Mouse (Mus musculus): Measurements from ENCODE around the gene Olfr519. TPM values are rescaled to one million over a fixed set of nuclear protein-coding genes. Genes with fewer than 3 reads are reported as not detected.

Gene Olfr519
- total and polyA plus RNA-seq, 2 experiments from 2014 or later = not detected

DNA sequence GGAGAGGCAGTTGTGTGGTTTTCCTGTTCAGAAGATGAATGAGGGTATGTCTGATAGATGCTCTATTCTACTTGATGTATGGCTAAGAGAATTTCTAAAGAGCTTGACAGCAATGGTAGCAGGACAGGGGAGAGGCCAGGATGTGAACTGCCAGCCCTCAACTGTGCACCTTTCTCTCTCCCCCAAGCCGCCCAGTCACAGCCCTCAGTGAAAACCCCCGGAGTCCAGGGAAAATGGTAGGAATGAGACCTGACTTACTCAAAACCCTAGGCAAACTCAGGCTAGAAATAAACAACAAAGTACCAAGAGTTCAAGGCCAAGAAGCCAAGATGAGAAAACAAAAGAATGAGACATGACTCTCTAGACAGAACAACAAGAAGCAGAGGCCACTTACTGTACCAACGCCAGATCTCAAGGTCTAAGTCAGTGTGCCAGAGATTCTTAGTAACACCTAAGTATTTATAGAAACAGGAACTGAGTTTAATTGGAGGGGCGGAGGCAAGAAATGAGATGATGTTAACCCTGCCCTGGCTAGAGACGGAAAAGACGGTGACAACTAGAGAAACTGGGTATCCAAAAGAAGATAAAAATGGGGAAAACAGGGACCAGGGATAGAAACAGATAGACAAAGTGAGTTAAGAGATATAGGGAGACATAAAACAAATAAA lies 35.6 kb upstream of the Olfr519 start, which contains the start of gene Nlrp10:
TSS of gene Nlrp10 (minus strand) at position 453 of the 668 bp plus-strand sequence.
- ATAC-seq = no peak
- H3K4me2 ChIP-seq (ENCODE audit: low read depth) = no peak within 1 kb of the TSS
- no peaks in the 10 kb centered on the region for H3K9me3 ChIP-seq (ENCODE audit: low read length)
- H3K4me1 ChIP-seq (ENCODE audit: insufficient read depth) = no peaks in the 10 kb centered on the region
- no peak for DNase-seq
- WGBS = 79% methylated on average over 6 of the region's 6 CpGs
- H3K36me3 ChIP-seq (ENCODE audit: insufficient read depth) = no peaks in the 10 kb centered on the region
- H3K4me3 ChIP-seq (ENCODE audit: low read depth, low read length) = no peak within 1 kb of the TSS
- 0 out of 2 replicates have a peak, but pooled peaks cover 5% of the 10 kb centered on the region for H3K27me3 ChIP-seq (ENCODE audit: insufficient read depth, low read length)
- no peak within 1 kb of the TSS for H3K27ac ChIP-seq (ENCODE audit: low read depth, low read length)
- no peak within 1 kb of the TSS for H3K9ac ChIP-seq
- no peak for TF ChIP-seq CTCF (IDR thresholded peaks at IDR 0.05; ENCODE audit: low read depth)

DNA sequence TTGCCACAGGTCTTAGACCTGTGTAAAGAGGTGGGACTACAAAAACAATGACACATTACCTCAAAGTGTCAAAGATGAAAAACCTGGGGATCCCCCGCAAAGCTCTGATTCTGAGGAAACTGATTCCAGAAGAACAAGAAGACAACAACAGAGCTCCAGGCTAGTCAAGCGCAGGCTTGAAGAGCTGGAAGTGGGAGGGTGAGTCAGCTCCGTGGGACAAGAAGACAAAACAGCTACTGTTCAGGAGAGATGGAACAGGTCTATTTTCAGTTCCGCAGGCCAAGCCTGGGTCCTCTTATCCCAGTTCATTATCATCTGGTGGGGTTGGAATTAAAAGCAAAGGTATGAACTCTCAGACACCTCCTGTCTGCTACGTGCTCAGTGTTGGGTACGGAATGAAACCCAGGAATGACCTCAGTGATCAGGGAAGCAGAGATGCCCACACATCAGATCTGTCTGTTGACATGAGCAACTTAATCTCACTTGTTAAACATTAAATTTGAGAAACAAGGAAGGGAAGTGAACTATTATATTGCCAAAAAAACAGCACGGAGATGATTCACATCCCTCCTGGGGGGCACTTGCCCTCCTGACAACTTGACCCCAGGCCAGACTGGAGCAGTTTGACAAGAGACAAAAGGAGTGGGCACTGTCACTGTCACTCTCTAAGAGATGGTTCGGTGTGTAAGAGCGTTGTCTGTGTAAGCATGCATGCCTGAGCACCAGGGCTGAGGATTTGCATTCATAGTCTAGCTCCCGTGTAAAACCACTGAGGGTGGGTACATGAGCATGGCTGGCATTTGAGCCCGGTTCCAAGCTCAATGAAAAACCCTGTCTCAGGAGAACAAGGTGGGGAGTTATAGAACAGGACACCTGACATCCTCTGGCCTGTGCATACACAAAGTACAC lies 34.3 kb upstream of the Olfr519 start:
- TF ChIP-seq CTCF (IDR thresholded peaks at IDR 0.05; ENCODE audit: low read depth) = no peak
- Histone ChIP-seq H3K4me1 (ENCODE audit: insufficient read depth) (no peaks in the 10 kb centered on the region), H3K4me2 (ENCODE audit: low read depth) (no peak overlapping the region), H3K9me3 (ENCODE audit: low read length) (no peaks in the 10 kb centered on the region), H3K27ac (ENCODE audit: low read depth, low read length) (no peak overlapping the region), H3K36me3 (ENCODE audit: insufficient read depth) (no peaks in the 10 kb centered on the region), H3K4me3 (ENCODE audit: low read depth, low read length) (no peak overlapping the region), H3K9ac (no peak overlapping the region), H3K27me3 (ENCODE audit: insufficient read depth, low read length) (0 out of 2 replicates have a peak, but pooled peaks cover 5% of the 10 kb centered on the region)
- 83% methylated on average over 11 of the region's 11 CpGs for WGBS
- ATAC-seq (no peak), DNase-seq (no peak)

GRCm38 (mm10) chr7:108927043-108927442 lies 32.8 kb upstream of the Olfr519 start:
- Histone ChIP-seq H3K27me3 (ENCODE audit: insufficient read depth, low read length) (0 out of 2 replicates have a peak, but pooled peaks cover 2% of the 10 kb centered on the region), H3K9ac (no peak overlapping the region), H3K4me3 (ENCODE audit: low read depth, low read length) (no peak overlapping the region), H3K4me1 (ENCODE audit: insufficient read depth) (no peaks in the 10 kb centered on the region), H3K9me3 (ENCODE audit: low read length) (no peaks in the 10 kb centered on the region), H3K4me2 (ENCODE audit: low read depth) (no peak overlapping the region), H3K36me3 (ENCODE audit: insufficient read depth) (no peaks in the 10 kb centered on the region), H3K27ac (ENCODE audit: low read depth, low read length) (no peak overlapping the region)
- 72% methylated on average over 4 of the region's 4 CpGs for WGBS
- DNase-seq (no peak), ATAC-seq (no peak)
- TF ChIP-seq CTCF (IDR thresholded peaks at IDR 0.05; ENCODE audit: low read depth) = no peak

DNA sequence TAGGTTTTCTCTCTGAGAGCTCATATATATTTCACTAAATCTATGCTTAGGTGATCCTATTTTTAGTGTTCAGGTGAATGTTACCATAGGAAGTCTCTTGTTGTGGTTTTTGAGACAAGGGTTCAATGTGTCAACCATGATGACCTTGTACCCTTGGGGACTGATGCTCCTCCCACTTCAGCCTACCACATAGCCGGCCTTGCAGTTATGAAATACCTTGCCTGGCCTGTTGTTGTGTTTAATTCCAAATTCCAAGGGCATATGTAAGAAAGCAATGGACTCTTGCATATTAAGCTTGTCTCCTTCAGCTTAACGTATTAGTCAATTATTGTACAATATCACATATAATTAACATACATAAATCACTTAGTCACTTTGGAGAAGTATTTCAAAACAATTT lies 9.7 kb upstream of the Olfr519 start:
- H3K36me3 ChIP-seq (ENCODE audit: insufficient read depth) = no peaks in the 10 kb centered on the region
- no peak overlapping the region for H3K4me3 ChIP-seq (ENCODE audit: low read depth, low read length)
- no peak for TF ChIP-seq CTCF (IDR thresholded peaks at IDR 0.05; ENCODE audit: low read depth)
- DNase-seq (no peak), ATAC-seq (no peak)
- no peak overlapping the region for H3K27ac ChIP-seq (ENCODE audit: low read depth, low read length)
- no peaks in the 10 kb centered on the region for H3K9me3 ChIP-seq (ENCODE audit: low read length)
- no peak overlapping the region for H3K4me2 ChIP-seq (ENCODE audit: low read depth)
- no peaks in the 10 kb centered on the region for H3K27me3 ChIP-seq (ENCODE audit: insufficient read depth, low read length)
- 82% methylated on average over 2 of the region's 2 CpGs for WGBS
- H3K4me1 ChIP-seq (ENCODE audit: insufficient read depth) = no peaks in the 10 kb centered on the region
- no peak overlapping the region for H3K9ac ChIP-seq

DNA sequence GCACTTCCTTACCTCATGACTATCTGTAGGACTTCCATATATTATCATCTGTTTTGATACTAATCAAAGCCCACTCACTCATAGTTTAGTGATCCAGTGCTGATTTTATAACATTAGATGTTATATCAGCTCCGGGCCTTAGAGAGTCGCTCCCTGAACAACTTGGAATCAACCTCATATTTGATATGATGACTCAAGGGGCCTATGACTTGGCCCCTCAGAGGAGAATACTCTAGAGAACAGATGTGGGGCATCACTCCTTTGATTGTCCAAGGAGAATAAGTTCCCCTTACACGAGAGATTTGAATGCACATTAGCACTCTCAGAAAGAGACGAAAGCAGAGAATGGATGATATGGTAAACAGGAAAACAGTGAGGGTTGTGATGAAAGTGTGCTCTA lies 9.3 kb downstream of the Olfr519 start, which contains the start of gene Olfr518:
TSS of gene Olfr518 (minus strand) at position 101 of the 400 bp plus-strand sequence.
- no peak within 1 kb of the TSS for H3K4me2 ChIP-seq (ENCODE audit: low read depth)
- 81% methylated on average over 4 of the region's 4 CpGs for WGBS
- TF ChIP-seq CTCF (IDR thresholded peaks at IDR 0.05; ENCODE audit: low read depth) = no peak
- no peak for ATAC-seq
- no peaks in the 10 kb centered on the region for H3K9me3 ChIP-seq (ENCODE audit: low read length)
- no peaks in the 10 kb centered on the region for H3K36me3 ChIP-seq (ENCODE audit: insufficient read depth)
- no peak for DNase-seq
- no peaks in the 10 kb centered on the region for H3K4me1 ChIP-seq (ENCODE audit: insufficient read depth)
- H3K9ac ChIP-seq = no peak within 1 kb of the TSS
- H3K27ac ChIP-seq (ENCODE audit: low read depth, low read length) = no peak within 1 kb of the TSS
- H3K4me3 ChIP-seq (ENCODE audit: low read depth, low read length) = no peak within 1 kb of the TSS
- no peaks in the 10 kb centered on the region for H3K27me3 ChIP-seq (ENCODE audit: insufficient read depth, low read length)

GRCm38 (mm10) chr7:108872279-108872678 lies 21.9 kb downstream of the Olfr519 start, which contains the start of gene Olfr517:
Olfr517 (minus strand) TSS chr7:108872379.
- 67% methylated on average over 2 of the region's 2 CpGs for WGBS
- no peak within 1 kb of the TSS for H3K4me3 ChIP-seq (ENCODE audit: low read depth, low read length)

GRCm38 (mm10) chr7:108850429-108850828 lies 43.8 kb downstream of the Olfr519 start, which contains the start of gene Olfr516:
Olfr516 (minus strand) TSS chr7:108850529.
- ATAC-seq (no peak), DNase-seq (no peak)
- Histone ChIP-seq H3K4me1 (ENCODE audit: insufficient read depth) (no peaks in the 10 kb centered on the region), H3K27me3 (ENCODE audit: insufficient read depth, low read length) (no peaks in the 10 kb centered on the region), H3K9me3 (ENCODE audit: low read length) (no peaks in the 10 kb centered on the region), H3K9ac (no peak within 1 kb of the TSS), H3K27ac (ENCODE audit: low read depth, low read length) (no peak within 1 kb of the TSS), H3K36me3 (ENCODE audit: insufficient read depth) (no peaks in the 10 kb centered on the region), H3K4me2 (ENCODE audit: low read depth) (no peak within 1 kb of the TSS), H3K4me3 (ENCODE audit: low read depth, low read length) (no peak within 1 kb of the TSS)
- no peak for TF ChIP-seq CTCF (IDR thresholded peaks at IDR 0.05; ENCODE audit: low read depth)
- 96% methylated on average over 2 of the region's 2 CpGs for WGBS

More at GRCm38 (mm10) chr7:108872279-108872678, 21.9 kb downstream of the Olfr519 start, which contains the start of gene Olfr517:
- H3K4me1 ChIP-seq (ENCODE audit: insufficient read depth) = no peaks in the 10 kb centered on the region
- H3K4me2 ChIP-seq (ENCODE audit: low read depth) = no peak within 1 kb of the TSS
- no peak within 1 kb of the TSS for H3K27ac ChIP-seq (ENCODE audit: low read depth, low read length)
- H3K36me3 ChIP-seq (ENCODE audit: insufficient read depth) = no peaks in the 10 kb centered on the region
- DNase-seq = no peak
- TF ChIP-seq CTCF (IDR thresholded peaks at IDR 0.05; ENCODE audit: low read depth) = no peak
- no peak within 1 kb of the TSS for H3K9ac ChIP-seq
- ATAC-seq = no peak
- H3K27me3 ChIP-seq (ENCODE audit: insufficient read depth, low read length) = no peaks in the 10 kb centered on the region
- no peaks in the 10 kb centered on the region for H3K9me3 ChIP-seq (ENCODE audit: low read length)

Other genes with a start within 250 kb of the Olfr519 start
- not detected in 2 replicates for gene Olfr509, start 242.5 kb downstream of the Olfr519 start, total RNA-seq (2014; rRNA removed)
- gene Olfr509, start 242.5 kb downstream of the Olfr519 start, polyA plus RNA-seq (2015; fragmentation: Nextera tagmentation; extraction: Ambion mirVana) = not detected in 2 replicates
- gene Olfr510, start 228.0 kb downstream of the Olfr519 start, total RNA-seq (2014; rRNA removed) = not detected in 2 replicates
- gene Olfr510, start 228.0 kb downstream of the Olfr519 start, polyA plus RNA-seq (2015; fragmentation: Nextera tagmentation; extraction: Ambion mirVana) = not detected in 2 replicates
- not detected in 2 replicates for gene Olfr512, start 181.1 kb downstream of the Olfr519 start, total RNA-seq (2014; rRNA removed)
- not detected in 2 replicates for gene Olfr512, start 181.1 kb downstream of the Olfr519 start, polyA plus RNA-seq (2015; fragmentation: Nextera tagmentation; extraction: Ambion mirVana)
- not detected in 2 replicates for gene Olfr513, start 143.4 kb downstream of the Olfr519 start, total RNA-seq (2014; rRNA removed)
- not detected in 2 replicates for gene Olfr513, start 143.4 kb downstream of the Olfr519 start, polyA plus RNA-seq (2015; fragmentation: Nextera tagmentation; extraction: Ambion mirVana)
- gene Olfr514, start 68.4 kb downstream of the Olfr519 start, total RNA-seq (2014; rRNA removed) = not detected in 2 replicates
- not detected in 2 replicates for gene Olfr514, start 68.4 kb downstream of the Olfr519 start, polyA plus RNA-seq (2015; fragmentation: Nextera tagmentation; extraction: Ambion mirVana)
- gene Olfr516, start 43.9 kb downstream of the Olfr519 start, total RNA-seq (2014; rRNA removed) = not detected in 2 replicates
- gene Olfr516, start 43.9 kb downstream of the Olfr519 start, polyA plus RNA-seq (2015; fragmentation: Nextera tagmentation; extraction: Ambion mirVana) = not detected in 2 replicates
- gene Olfr517, start 22.0 kb downstream of the Olfr519 start, total RNA-seq (2014; rRNA removed) = not detected in 2 replicates
- gene Olfr517, start 22.0 kb downstream of the Olfr519 start, polyA plus RNA-seq (2015; fragmentation: Nextera tagmentation; extraction: Ambion mirVana) = not detected in 2 replicates
- gene Olfr518, start 9.4 kb downstream of the Olfr519 start, total RNA-seq (2014; rRNA removed) = not detected in 2 replicates
- gene Olfr518, start 9.4 kb downstream of the Olfr519 start, polyA plus RNA-seq (2015; fragmentation: Nextera tagmentation; extraction: Ambion mirVana) = not detected in 2 replicates
- 0.05 TPM in 1 of 2 replicates, not detected in the other for gene Nlrp10, start 35.8 kb upstream of the Olfr519 start, total RNA-seq (2014; rRNA removed)
- 0.04 and 0.10 TPM in 2 replicates for gene Nlrp10, start 35.8 kb upstream of the Olfr519 start, polyA plus RNA-seq (2015; fragmentation: Nextera tagmentation; extraction: Ambion mirVana)
- gene Eif3f, start 40.0 kb upstream of the Olfr519 start, total RNA-seq (2014; rRNA removed) = 118 and 120 TPM in 2 replicates
- 80.6 and 81.5 TPM in 2 replicates for gene Eif3f, start 40.0 kb upstream of the Olfr519 start, polyA plus RNA-seq (2015; fragmentation: Nextera tagmentation; extraction: Ambion mirVana)
- gene Tub, start 55.9 kb upstream of the Olfr519 start, total RNA-seq (2014; rRNA removed) = 158 and 188 TPM in 2 replicates
- gene Tub, start 55.9 kb upstream of the Olfr519 start, polyA plus RNA-seq (2015; fragmentation: Nextera tagmentation; extraction: Ambion mirVana) = 30.2 and 39.1 TPM in 2 replicates
- 42.2 and 61.0 TPM in 2 replicates for gene Ric3, start 188.9 kb upstream of the Olfr519 start, total RNA-seq (2014; rRNA removed)
- gene Ric3, start 188.9 kb upstream of the Olfr519 start, polyA plus RNA-seq (2015; fragmentation: Nextera tagmentation; extraction: Ambion mirVana) = 26.7 and 32.4 TPM in 2 replicates

Measured in forebrain, postnatal 0 days (tissue).